Mouse (Mus musculus): ENCODE results near the gene Parp12. TPM values are rescaled to one million over a fixed set of nuclear protein-coding genes. Genes with fewer than 3 reads are reported as not detected.

Parp12 gene
- total RNA-seq, 2 experiments from 2014 or later: 3.4 to 3.5 TPM

DNA sequence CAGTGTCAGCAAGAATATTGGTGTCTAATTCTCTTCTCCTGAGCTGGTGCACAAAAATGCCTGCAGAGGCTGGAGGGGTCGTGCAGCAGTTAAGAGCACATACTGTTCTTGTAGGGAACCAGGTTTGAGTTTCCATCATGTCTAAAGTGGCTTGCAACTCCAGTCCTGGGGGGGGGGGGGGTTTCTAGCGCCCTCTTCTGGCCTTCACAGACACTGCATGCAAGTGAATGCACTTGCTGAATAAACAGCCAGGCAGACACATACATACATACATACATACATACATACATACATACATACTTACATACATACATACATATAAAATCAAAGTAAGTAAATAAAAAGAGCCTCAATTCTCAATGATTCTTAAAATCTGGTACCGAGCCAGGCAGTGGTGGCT, 59.8 kb downstream of the Parp12 start:
- DNase-seq: no peak

- no peak for DNase-seq
Measured at GRCm38 (mm10) chr6:39057161-39057560, 61.0 kb downstream of the Parp12 start.

GRCm38 (mm10) chr6:39055831-39056261, 62.3 kb downstream of the Parp12 start:
- peak; percentile 36 for DNase-seq

- DNase-seq: no peak
Measured at GRCm38 (mm10) chr6:39054878-39055508, 63.2 kb downstream of the Parp12 start.

DNA sequence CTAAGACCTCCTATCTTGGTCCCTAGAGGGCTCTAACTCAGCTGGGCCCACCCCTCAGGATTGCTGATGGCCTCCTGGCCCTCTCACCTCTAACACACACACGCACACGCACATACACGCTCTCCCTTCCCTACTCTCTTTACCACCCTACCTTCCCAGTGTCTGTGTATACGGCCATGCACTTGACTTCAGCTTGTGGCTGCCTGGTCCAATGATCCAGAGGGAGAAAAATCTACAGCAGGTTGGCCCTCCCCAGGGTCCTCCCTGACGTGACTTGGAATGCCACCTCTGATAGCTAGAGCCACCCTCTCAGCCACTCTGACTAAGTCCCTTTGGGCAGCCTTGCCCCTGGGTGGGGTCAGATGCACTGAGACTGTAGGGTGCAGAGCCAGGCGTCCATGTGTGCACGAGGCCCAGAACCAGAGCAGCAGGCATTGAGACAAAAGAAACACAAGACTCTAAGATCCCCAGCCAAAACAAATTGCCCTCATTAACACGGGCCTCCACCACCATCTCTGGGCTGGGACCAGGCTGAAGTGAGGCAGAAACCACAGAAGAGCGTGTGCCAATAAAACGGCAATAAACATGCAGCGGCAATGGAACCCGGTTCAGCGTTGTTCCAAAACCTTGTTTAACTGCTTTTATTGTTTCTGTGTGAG, 63.8 kb downstream of the Parp12 start:
- DNase-seq: no peak

DNA sequence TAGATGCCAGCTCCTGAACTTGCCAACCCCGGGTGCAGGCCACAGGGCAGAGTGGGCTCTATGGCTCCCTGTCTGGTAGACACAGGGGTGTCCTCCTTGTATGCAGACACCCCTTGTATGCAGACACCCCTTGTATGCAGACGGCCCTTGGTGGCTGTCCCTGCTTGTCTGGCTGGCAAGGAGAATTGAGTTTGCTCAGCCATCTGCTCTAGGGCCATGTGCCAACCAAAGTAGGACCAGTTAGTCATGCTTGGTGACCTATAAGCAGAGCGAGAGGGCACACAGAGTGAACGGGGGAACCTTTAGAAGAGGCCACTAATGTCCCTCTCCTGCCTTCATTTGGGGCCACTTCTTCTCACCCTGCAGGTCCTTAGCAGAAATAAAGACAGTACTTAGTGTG, 65.5 kb downstream of the Parp12 start:
- peak; percentile 49 for DNase-seq

DNA sequence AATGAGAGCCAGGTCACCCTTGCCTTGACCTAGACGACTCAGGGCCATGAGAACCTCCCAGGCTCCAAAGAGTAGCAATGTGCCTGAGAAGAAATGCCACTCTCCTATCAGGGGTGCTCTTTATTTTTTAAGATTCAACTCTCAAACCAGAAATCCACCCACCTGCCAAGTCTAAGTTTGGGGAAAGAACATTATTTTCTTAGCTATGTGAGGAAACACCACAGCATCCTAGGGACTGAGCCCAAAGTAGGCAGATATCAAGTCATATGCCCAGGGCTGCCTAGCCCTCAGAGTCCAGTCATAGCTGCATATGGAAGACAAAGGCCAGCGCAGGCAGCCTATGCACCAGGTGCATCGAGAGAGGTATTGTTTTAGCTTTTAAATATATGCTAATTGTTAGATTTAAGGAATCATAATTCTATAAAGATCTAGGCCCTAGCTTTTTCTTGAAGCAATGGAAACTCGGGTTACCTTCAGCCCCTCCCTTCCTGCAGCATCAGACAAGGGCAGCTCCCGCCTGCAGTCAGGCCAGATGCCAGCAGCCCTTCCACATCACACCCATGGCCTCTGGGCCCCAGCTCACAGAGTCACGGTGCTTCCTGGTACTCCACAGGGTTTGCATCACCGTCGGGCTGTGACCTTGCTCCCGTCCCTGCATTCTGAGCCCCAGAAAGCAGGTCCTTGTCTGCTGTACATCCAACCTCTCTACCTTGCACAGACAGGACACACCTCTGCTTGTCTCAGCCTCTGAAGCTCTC, 66.2 kb downstream of the Parp12 start:
- DNase-seq: no peak

- DNase-seq: no peak
Measured at GRCm38 (mm10) chr6:39050836-39051235, 67.3 kb downstream of the Parp12 start.

DNA sequence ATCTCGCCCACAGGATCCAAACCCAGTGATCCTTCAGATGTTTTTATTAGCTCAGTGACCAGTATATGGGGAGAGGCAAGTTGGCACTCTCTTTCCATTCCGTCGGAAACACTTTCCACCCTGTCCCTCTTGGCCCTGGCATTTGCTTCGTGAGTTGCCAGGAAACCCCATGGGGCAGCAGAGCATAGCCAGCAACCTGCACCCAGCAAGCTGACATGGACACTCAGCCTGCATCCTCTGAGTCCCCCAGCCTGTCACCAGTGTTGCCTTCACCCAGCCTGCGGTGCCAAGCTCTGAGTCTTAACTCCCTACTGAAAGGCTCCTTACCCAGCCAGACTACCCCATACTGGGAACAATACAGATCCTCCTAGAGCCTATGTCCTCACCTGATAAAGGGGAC, 69.0 kb downstream of the Parp12 start:
- DNase-seq: peak; percentile 17

DNA sequence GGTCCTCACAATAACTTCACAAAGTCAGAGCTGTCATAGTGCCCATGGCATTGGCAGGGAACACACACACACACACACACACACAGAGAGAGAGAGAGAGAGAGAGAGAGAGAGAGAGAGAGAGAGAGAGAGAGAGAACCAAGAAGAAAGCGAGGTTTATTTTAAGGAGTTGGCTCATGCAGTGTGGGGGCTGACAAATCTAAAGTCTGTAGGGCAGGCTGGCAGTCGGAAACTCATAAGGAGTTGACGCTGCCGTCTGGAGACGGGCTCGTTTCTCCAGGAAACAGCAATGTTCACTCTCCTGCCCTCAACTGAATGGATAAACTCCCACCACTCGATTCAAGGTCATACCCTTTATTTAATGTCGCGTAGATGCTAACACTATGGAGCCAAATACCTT, 77.7 kb downstream of the Parp12 start:
- no peak for DNase-seq

Other genes with a start within 250 kb of the Parp12 start
- under 1 TPM; 0.67 to 0.72 TPM for gene Tbxas1, start 242.9 kb downstream of the Parp12 start, total RNA-seq (2021)
- gene Hipk2, start 242.2 kb downstream of the Parp12 start, total RNA-seq (2021): 10 to 100 TPM; 69.0 to 78.5 TPM
- gene Kdm7a, start 88.4 kb upstream of the Parp12 start, total RNA-seq (2021): 10 to 100 TPM; 18.6 to 19.2 TPM

All from gastrocnemius, postnatal 25 days (tissue).